Mouse (Mus musculus) olfactory bulb, adult 2 months (tissue): ENCODE data around the gene Serac1.

Experiments
- CTCF ChIP-seq: fragments of 200-500 bp; IDR thresholded peaks from 2 replicates; pipeline ENCODE4 v1.5.1; 2012; ENCODE audit warnings: low read depth, mild to moderate bottlenecking, low read length, moderate library complexity; ENCODE audit not compliant: insufficient read depth
- POLR2A ChIP-seq: fragments of 200-500 bp; IDR thresholded peaks from 2 replicates; pipeline ENCODE4 v1.6.1; 2012; ENCODE audit warnings: mild to moderate bottlenecking, low read depth, low read length, moderate library complexity; ENCODE audit not compliant: insufficient read depth

GRCm38 (mm10) chr17:5999039-5999543 is 80.5 kb downstream of the Serac1 start:
- TF ChIP-seq CTCF (no peak), POLR2A (no peak)
